Mouse (Mus musculus): ENCODE measurements around the gene Slc11a1.
A peak's percentile ranks its signal among the peaks of the same experiment; 100 is the strongest.

Slc11a1 gene

GRCm38 (mm10) chr1:74418747-74419439 is 43.9 kb downstream of the Slc11a1 start:
- peak; percentile 30 for DNase-seq

DNA sequence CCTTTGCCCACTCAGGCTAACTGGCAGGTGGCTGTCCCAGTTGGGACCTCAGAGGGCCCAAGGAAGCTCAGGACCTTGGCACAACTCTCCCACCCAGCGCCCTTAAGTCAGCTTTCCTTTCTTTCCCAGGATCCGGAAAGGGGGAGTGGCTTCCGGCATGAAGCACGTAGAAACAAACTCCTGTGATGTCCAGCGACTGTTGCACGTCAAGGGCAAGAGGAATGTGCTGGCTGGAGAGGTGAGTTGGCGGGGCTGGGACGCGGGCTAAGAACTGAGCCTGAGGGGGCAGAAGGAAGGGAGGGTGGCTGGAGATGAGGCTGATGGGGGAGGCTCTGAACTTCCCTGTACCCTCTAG is 44.4 kb downstream of the Slc11a1 start:
- DNase-seq = no peak

GRCm38 (mm10) chr1:74423147-74423546 is 48.2 kb downstream of the Slc11a1 start:
- DNase-seq = no peak

DNA sequence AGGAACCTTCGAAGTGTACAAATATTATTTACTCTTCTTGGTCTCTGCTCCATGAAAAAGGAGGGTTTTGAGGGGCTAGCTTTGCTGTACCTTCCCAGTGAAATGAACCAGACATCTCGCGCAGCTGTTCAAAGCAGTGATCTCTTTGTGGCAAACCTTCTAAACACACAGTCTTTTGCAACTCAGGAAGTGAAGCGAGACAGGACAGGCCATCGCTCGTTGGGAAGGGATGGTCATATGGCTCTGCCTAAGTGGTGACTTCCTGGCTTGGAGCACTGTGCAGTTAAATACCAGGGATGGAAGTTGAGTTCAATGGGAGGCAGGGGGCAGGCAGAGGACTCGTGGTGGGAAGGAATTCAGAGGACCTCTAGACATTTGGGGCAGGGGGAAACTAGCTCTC is 50.9 kb downstream of the Slc11a1 start:
- no peak for DNase-seq

GRCm38 (mm10) chr1:74433220-74433619 is 58.2 kb downstream of the Slc11a1 start:
- no peak for DNase-seq

GRCm38 (mm10) chr1:74434596-74434995 is 59.6 kb downstream of the Slc11a1 start:
- no peak for DNase-seq

DNA sequence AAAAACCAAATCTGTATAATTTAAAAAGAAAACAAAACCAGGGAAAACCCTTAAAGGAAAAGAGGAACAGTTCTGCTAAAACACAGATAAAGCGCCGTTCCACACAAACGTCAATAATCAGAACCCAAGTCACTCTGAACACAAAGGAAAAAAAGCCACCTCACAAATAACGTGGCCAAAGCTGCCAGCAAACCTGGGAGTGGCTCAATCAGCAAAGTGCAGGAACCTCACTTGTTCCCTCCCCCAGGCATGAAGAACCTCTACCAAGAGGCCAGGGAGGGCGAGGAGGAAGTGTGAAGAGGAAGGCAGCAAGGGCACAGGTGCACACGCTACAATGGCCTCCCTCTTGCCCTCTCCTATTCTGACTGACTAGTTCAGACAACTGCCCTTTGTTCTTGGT is 60.6 kb downstream of the Slc11a1 start:
- DNase-seq = no peak
